Mouse (Mus musculus): ENCODE results near the gene Vmn1r3.
"Not testable (repeated sequence)": the region's sequence is repeated elsewhere in the genome, so short reads cannot be mapped to it uniquely, and the experiment has no call there.

The Vmn1r3 gene

GRCm38 (mm10) chr4:3185258-3185657 is at the start of gene Vmn1r3:
Vmn1r3 (minus strand) TSS chr4:3185358.
- H3K27me3 ChIP-seq (ENCODE audit: control insufficient read depth, insufficient read depth, low read length, poor library complexity, severe bottlenecking); DNase-seq (ENCODE audit: low read depth, low spot score); H3K36me3 ChIP-seq (ENCODE audit: control insufficient read depth, insufficient read depth, low read length, poor library complexity, severe bottlenecking): not testable (repeated sequence)

GRCm38 (mm10) chr4:3232053-3232452 is 46.9 kb upstream of the Vmn1r3 start:
- Histone ChIP-seq H3K36me3 (ENCODE audit: control insufficient read depth, insufficient read depth, low read length, poor library complexity, severe bottlenecking) (no peaks in the 10 kb centered on the region), H3K27me3 (ENCODE audit: control insufficient read depth, insufficient read depth, low read length, poor library complexity, severe bottlenecking) (no peaks in the 10 kb centered on the region)
- no peak for DNase-seq (ENCODE audit: low read depth, low spot score)

GRCm38 (mm10) chr4:3230908-3231684 is 45.9 kb upstream of the Vmn1r3 start:
- Histone ChIP-seq H3K27me3 (ENCODE audit: control insufficient read depth, insufficient read depth, low read length, poor library complexity, severe bottlenecking) (no peaks in the 10 kb centered on the region), H3K36me3 (ENCODE audit: control insufficient read depth, insufficient read depth, low read length, poor library complexity, severe bottlenecking) (no peaks in the 10 kb centered on the region)
- DNase-seq (ENCODE audit: low read depth, low spot score): no peak

GRCm38 (mm10) chr4:3229532-3229931 is 44.4 kb upstream of the Vmn1r3 start:
- Histone ChIP-seq H3K36me3 (ENCODE audit: control insufficient read depth, insufficient read depth, low read length, poor library complexity, severe bottlenecking) (no peaks in the 10 kb centered on the region), H3K27me3 (ENCODE audit: control insufficient read depth, insufficient read depth, low read length, poor library complexity, severe bottlenecking) (no peaks in the 10 kb centered on the region)
- DNase-seq (ENCODE audit: low read depth, low spot score): no peak

GRCm38 (mm10) chr4:3228476-3228875 is 43.3 kb upstream of the Vmn1r3 start:
- H3K36me3 ChIP-seq (ENCODE audit: control insufficient read depth, insufficient read depth, low read length, poor library complexity, severe bottlenecking): no peaks in the 10 kb centered on the region
- H3K27me3 ChIP-seq (ENCODE audit: control insufficient read depth, insufficient read depth, low read length, poor library complexity, severe bottlenecking): no peaks in the 10 kb centered on the region
- no peak for DNase-seq (ENCODE audit: low read depth, low spot score)

- Histone ChIP-seq H3K27me3 (ENCODE audit: control insufficient read depth, insufficient read depth, low read length, poor library complexity, severe bottlenecking) (no peaks in the 10 kb centered on the region), H3K36me3 (ENCODE audit: control insufficient read depth, insufficient read depth, low read length, poor library complexity, severe bottlenecking) (no peaks in the 10 kb centered on the region)
- DNase-seq (ENCODE audit: low read depth, low spot score): no peak
These were observed 42.6 kb upstream of the Vmn1r3 start for GRCm38 (mm10) chr4:3227751-3228150.

GRCm38 (mm10) chr4:3226488-3226887 is 41.3 kb upstream of the Vmn1r3 start:
- H3K36me3 ChIP-seq (ENCODE audit: control insufficient read depth, insufficient read depth, low read length, poor library complexity, severe bottlenecking): no peaks in the 10 kb centered on the region

GRCm38 (mm10) chr4:3225416-3225815 is 40.3 kb upstream of the Vmn1r3 start:
- H3K36me3 ChIP-seq (ENCODE audit: control insufficient read depth, insufficient read depth, low read length, poor library complexity, severe bottlenecking); DNase-seq (ENCODE audit: low read depth, low spot score); H3K27me3 ChIP-seq (ENCODE audit: control insufficient read depth, insufficient read depth, low read length, poor library complexity, severe bottlenecking): not testable (repeated sequence)

More at GRCm38 (mm10) chr4:3226488-3226887, 41.3 kb upstream of the Vmn1r3 start:
- no peak for DNase-seq (ENCODE audit: low read depth, low spot score)
- H3K27me3 ChIP-seq (ENCODE audit: control insufficient read depth, insufficient read depth, low read length, poor library complexity, severe bottlenecking): no peaks in the 10 kb centered on the region

GRCm38 (mm10) chr4:3224848-3225247 is 39.7 kb upstream of the Vmn1r3 start:
- not testable (repeated sequence) for H3K27me3 ChIP-seq (ENCODE audit: control insufficient read depth, insufficient read depth, low read length, poor library complexity, severe bottlenecking); DNase-seq (ENCODE audit: low read depth, low spot score); H3K36me3 ChIP-seq (ENCODE audit: control insufficient read depth, insufficient read depth, low read length, poor library complexity, severe bottlenecking)

- not testable (repeated sequence) for H3K36me3 ChIP-seq (ENCODE audit: control insufficient read depth, insufficient read depth, low read length, poor library complexity, severe bottlenecking); DNase-seq (ENCODE audit: low read depth, low spot score); H3K27me3 ChIP-seq (ENCODE audit: control insufficient read depth, insufficient read depth, low read length, poor library complexity, severe bottlenecking)
These were observed 38.5 kb upstream of the Vmn1r3 start for GRCm38 (mm10) chr4:3223483-3224209.

- H3K36me3 ChIP-seq (ENCODE audit: control insufficient read depth, insufficient read depth, low read length, poor library complexity, severe bottlenecking); DNase-seq (ENCODE audit: low read depth, low spot score); H3K27me3 ChIP-seq (ENCODE audit: control insufficient read depth, insufficient read depth, low read length, poor library complexity, severe bottlenecking): not testable (repeated sequence)
These were observed 31.2 kb upstream of the Vmn1r3 start for GRCm38 (mm10) chr4:3216382-3216781.

GRCm38 (mm10) chr4:3213349-3213748 is 28.2 kb upstream of the Vmn1r3 start:
- not testable (repeated sequence) for H3K27me3 ChIP-seq (ENCODE audit: control insufficient read depth, insufficient read depth, low read length, poor library complexity, severe bottlenecking); DNase-seq (ENCODE audit: low read depth, low spot score); H3K36me3 ChIP-seq (ENCODE audit: control insufficient read depth, insufficient read depth, low read length, poor library complexity, severe bottlenecking)

GRCm38 (mm10) chr4:3209643-3210217 is 24.6 kb upstream of the Vmn1r3 start:
- not testable (repeated sequence) for H3K27me3 ChIP-seq (ENCODE audit: control insufficient read depth, insufficient read depth, low read length, poor library complexity, severe bottlenecking); DNase-seq (ENCODE audit: low read depth, low spot score)

GRCm38 (mm10) chr4:3176746-3177490 is 8.2 kb downstream of the Vmn1r3 start:
- not testable (repeated sequence) for H3K36me3 ChIP-seq (ENCODE audit: control insufficient read depth, insufficient read depth, low read length, poor library complexity, severe bottlenecking); DNase-seq (ENCODE audit: low read depth, low spot score)

More at GRCm38 (mm10) chr4:3209643-3210217, 24.6 kb upstream of the Vmn1r3 start:
- not testable (repeated sequence) for H3K36me3 ChIP-seq (ENCODE audit: control insufficient read depth, insufficient read depth, low read length, poor library complexity, severe bottlenecking)

More at GRCm38 (mm10) chr4:3176746-3177490, 8.2 kb downstream of the Vmn1r3 start:
- H3K27me3 ChIP-seq (ENCODE audit: control insufficient read depth, insufficient read depth, low read length, poor library complexity, severe bottlenecking): not testable (repeated sequence)
